Mouse (Mus musculus): Measurements from ENCODE around the gene Bach2. TPM values are rescaled to one million over a fixed set of nuclear protein-coding genes. Genes with fewer than 3 reads are reported as not detected.

Bach2 gene
- polyA plus RNA-seq, 1 experiment from 2014 or later: 21.9 TPM

GRCm38 (mm10) chr4:32245586-32245985 lies 7.0 kb downstream of the Bach2 start:
- no peak overlapping the region for H3K4me3 ChIP-seq (ENCODE audit: low read depth, low read length)
- peaks cover 68% of the 10 kb centered on the region for H3K4me1 ChIP-seq (ENCODE audit: control insufficient read depth, insufficient read depth, low read length)
- DNase-seq (ENCODE audit: low spot score): no peak
- H3K4me2 ChIP-seq (ENCODE audit: low read length): no peak overlapping the region
- no peak overlapping the region for H3K27ac ChIP-seq (ENCODE audit: low read depth, low read length)
- no peaks in the 10 kb centered on the region for H3K27me3 ChIP-seq (replicated peaks; ENCODE audit: control insufficient read depth, insufficient read depth, low read length)
- H3K9ac ChIP-seq (ENCODE audit: low read length): no peak overlapping the region
- no peaks in the 10 kb centered on the region for H3K9me3 ChIP-seq (replicated peaks; ENCODE audit: control insufficient read depth, low read length)
- WGBS: 82% methylated on average over 6 of the region's 6 CpGs
- ATAC-seq: no peak
- H3K36me3 ChIP-seq (ENCODE audit: control insufficient read depth, insufficient read depth, low read length): no peaks in the 10 kb centered on the region

GRCm38 (mm10) chr4:32246020-32246419 lies 7.4 kb downstream of the Bach2 start:
- Histone ChIP-seq H3K36me3 (ENCODE audit: control insufficient read depth, insufficient read depth, low read length) (no peaks in the 10 kb centered on the region), H3K9me3 (replicated peaks; ENCODE audit: control insufficient read depth, low read length) (no peaks in the 10 kb centered on the region), H3K27ac (ENCODE audit: low read depth, low read length) (no peak overlapping the region; the same call in 1 of the 2 replicates), H3K4me2 (ENCODE audit: low read length) (no peak overlapping the region), H3K27me3 (replicated peaks; ENCODE audit: control insufficient read depth, insufficient read depth, low read length) (no peaks in the 10 kb centered on the region), H3K4me1 (ENCODE audit: control insufficient read depth, insufficient read depth, low read length) (peaks cover 68% of the 10 kb centered on the region), H3K4me3 (ENCODE audit: low read depth, low read length) (no peak overlapping the region), H3K9ac (ENCODE audit: low read length) (no peak overlapping the region)
- ATAC-seq (no peak), DNase-seq (ENCODE audit: low spot score) (no peak)
- 80% methylated on average over 6 of the region's 6 CpGs for WGBS

- 15% methylated on average over 7 of the region's 7 CpGs for WGBS
- Histone ChIP-seq H3K27me3 (replicated peaks; ENCODE audit: control insufficient read depth, insufficient read depth, low read length) (no peaks in the 10 kb centered on the region), H3K4me3 (ENCODE audit: low read depth, low read length) (no peak overlapping the region), H3K4me2 (ENCODE audit: low read length) (no peak overlapping the region), H3K9ac (ENCODE audit: low read length) (no peak overlapping the region), H3K36me3 (ENCODE audit: control insufficient read depth, insufficient read depth, low read length) (no peaks in the 10 kb centered on the region), H3K4me1 (ENCODE audit: control insufficient read depth, insufficient read depth, low read length) (peaks cover 65% of the 10 kb centered on the region), H3K27ac (ENCODE audit: low read depth, low read length) (peak overlapping the region; percentile 22; the same call in 1 of the 2 replicates), H3K9me3 (replicated peaks; ENCODE audit: control insufficient read depth, low read length) (no peaks in the 10 kb centered on the region)
- no peak for ATAC-seq
- DNase-seq (ENCODE audit: low spot score): peak; percentile 45
Observed at GRCm38 (mm10) chr4:32246801-32247200, 8.2 kb downstream of the Bach2 start.

- peaks cover 64% of the 10 kb centered on the region for H3K4me1 ChIP-seq (ENCODE audit: control insufficient read depth, insufficient read depth, low read length)
- H3K27ac ChIP-seq (ENCODE audit: low read depth, low read length): 0 out of 2 replicates have a peak overlapping the region, but pooled peaks have one; percentile 15
- no peaks in the 10 kb centered on the region for H3K9me3 ChIP-seq (replicated peaks; ENCODE audit: control insufficient read depth, low read length)
- H3K36me3 ChIP-seq (ENCODE audit: control insufficient read depth, insufficient read depth, low read length): no peaks in the 10 kb centered on the region
- 66% methylated on average over 11 of the region's 11 CpGs for WGBS
- H3K27me3 ChIP-seq (replicated peaks; ENCODE audit: control insufficient read depth, insufficient read depth, low read length): no peaks in the 10 kb centered on the region
- no peak overlapping the region for H3K9ac ChIP-seq (ENCODE audit: low read length)
- ATAC-seq (no peak), DNase-seq (ENCODE audit: low spot score) (no peak)
- H3K4me3 ChIP-seq (ENCODE audit: low read depth, low read length): no peak overlapping the region
- no peak overlapping the region for H3K4me2 ChIP-seq (ENCODE audit: low read length)
Observed at GRCm38 (mm10) chr4:32247463-32248113, 9.0 kb downstream of the Bach2 start.

- 20% methylated on average over 6 of the region's 6 CpGs for WGBS
- H3K27me3 ChIP-seq (replicated peaks; ENCODE audit: control insufficient read depth, insufficient read depth, low read length): no peaks in the 10 kb centered on the region
- ATAC-seq (0 out of 2 replicates have a peak, but pooled peaks have one; percentile 1), DNase-seq (ENCODE audit: low spot score) (peak; percentile 70)
- H3K27ac ChIP-seq (ENCODE audit: low read depth, low read length): no peak overlapping the region
- peaks cover 58% of the 10 kb centered on the region for H3K4me1 ChIP-seq (ENCODE audit: control insufficient read depth, insufficient read depth, low read length)
- H3K4me3 ChIP-seq (ENCODE audit: low read depth, low read length): no peak overlapping the region
- H3K9ac ChIP-seq (ENCODE audit: low read length): no peak overlapping the region
- H3K36me3 ChIP-seq (ENCODE audit: control insufficient read depth, insufficient read depth, low read length): no peaks in the 10 kb centered on the region
- no peaks in the 10 kb centered on the region for H3K9me3 ChIP-seq (replicated peaks; ENCODE audit: control insufficient read depth, low read length)
- peak overlapping the region; percentile 10; the same call in 1 of the 2 replicates for H3K4me2 ChIP-seq (ENCODE audit: low read length)
Observed at GRCm38 (mm10) chr4:32248236-32248635, 9.6 kb downstream of the Bach2 start.

- Histone ChIP-seq H3K9me3 (replicated peaks; ENCODE audit: control insufficient read depth, low read length) (no peaks in the 10 kb centered on the region), H3K4me3 (ENCODE audit: low read depth, low read length) (no peak overlapping the region), H3K9ac (ENCODE audit: low read length) (no peak overlapping the region), H3K4me1 (ENCODE audit: control insufficient read depth, insufficient read depth, low read length) (peaks cover 52% of the 10 kb centered on the region), H3K36me3 (ENCODE audit: control insufficient read depth, insufficient read depth, low read length) (no peaks in the 10 kb centered on the region), H3K4me2 (ENCODE audit: low read length) (no peak overlapping the region; the same call in 1 of the 2 replicates), H3K27me3 (replicated peaks; ENCODE audit: control insufficient read depth, insufficient read depth, low read length) (no peaks in the 10 kb centered on the region), H3K27ac (ENCODE audit: low read depth, low read length) (no peak overlapping the region)
- DNase-seq (ENCODE audit: low spot score): no peak
- WGBS: 30% methylated on average over 9 of the region's 9 CpGs
- ATAC-seq: no peak
Observed at GRCm38 (mm10) chr4:32248990-32249393, 10.4 kb downstream of the Bach2 start.

GRCm38 (mm10) chr4:32249748-32250332 lies 11.2 kb downstream of the Bach2 start:
- peak overlapping the region; percentile 36 for H3K4me2 ChIP-seq (ENCODE audit: low read length)
- peaks cover 45% of the 10 kb centered on the region for H3K4me1 ChIP-seq (ENCODE audit: control insufficient read depth, insufficient read depth, low read length)
- H3K4me3 ChIP-seq (ENCODE audit: low read depth, low read length): peak overlapping the region; percentile 1; the same call in 1 of the 2 replicates
- DNase-seq (ENCODE audit: low spot score) (no peak), ATAC-seq (peak; percentile 10; the same call in 1 of the 2 replicates)
- no peaks in the 10 kb centered on the region for H3K27me3 ChIP-seq (replicated peaks; ENCODE audit: control insufficient read depth, insufficient read depth, low read length)
- WGBS: 58% methylated on average over 15 of the region's 15 CpGs
- no peaks in the 10 kb centered on the region for H3K36me3 ChIP-seq (ENCODE audit: control insufficient read depth, insufficient read depth, low read length)
- H3K27ac ChIP-seq (ENCODE audit: low read depth, low read length): peak overlapping the region; percentile 77
- peak overlapping the region; percentile 59 for H3K9ac ChIP-seq (ENCODE audit: low read length)
- no peaks in the 10 kb centered on the region for H3K9me3 ChIP-seq (replicated peaks; ENCODE audit: control insufficient read depth, low read length)

- Histone ChIP-seq H3K4me3 (ENCODE audit: low read depth, low read length) (peak overlapping the region; percentile 1; the same call in 1 of the 2 replicates), H3K9ac (ENCODE audit: low read length) (peak overlapping the region; percentile 59), H3K4me1 (ENCODE audit: control insufficient read depth, insufficient read depth, low read length) (peaks cover 45% of the 10 kb centered on the region), H3K9me3 (replicated peaks; ENCODE audit: control insufficient read depth, low read length) (no peaks in the 10 kb centered on the region), H3K36me3 (ENCODE audit: control insufficient read depth, insufficient read depth, low read length) (no peaks in the 10 kb centered on the region), H3K4me2 (ENCODE audit: low read length) (peak overlapping the region; percentile 36), H3K27ac (ENCODE audit: low read depth, low read length) (peak overlapping the region; percentile 77; the same call in 1 of the 2 replicates), H3K27me3 (replicated peaks; ENCODE audit: control insufficient read depth, insufficient read depth, low read length) (no peaks in the 10 kb centered on the region)
- peak; percentile 16 for ATAC-seq
- peak; percentile 38 for DNase-seq (ENCODE audit: low spot score)
- WGBS: 5% methylated on average over 16 of the region's 16 CpGs
Observed at GRCm38 (mm10) chr4:32250333-32251004, 11.9 kb downstream of the Bach2 start.
